Mouse (Mus musculus) adrenal gland, postnatal 4 days (tissue): ENCODE data around the gene Cuta. TPM values are rescaled to one million over a fixed set of nuclear protein-coding genes. Genes with fewer than 3 reads are reported as not detected.
"Not testable (repeated sequence)": the region's sequence is repeated elsewhere in the genome, so short reads cannot be mapped to it uniquely, and the experiment has no call there.

Experiments
- DNase-seq, 2 experiments: peaks; one replicate each; pipeline ENCODE4 v3.0.0; 2021 to 2022; ENCODE audit warnings: low spot score in 2 of 2, mixed read lengths in 2 of 2
- total RNA-seq, 2 experiments: library from RNA; stranded (reverse); gene quantifications; 2 replicates each; pipeline ENCODE4 v1.2.3; 2021

Gene Cuta
- total RNA-seq, 2 experiments from 2014 or later: 127 to 132 TPM

DNA sequence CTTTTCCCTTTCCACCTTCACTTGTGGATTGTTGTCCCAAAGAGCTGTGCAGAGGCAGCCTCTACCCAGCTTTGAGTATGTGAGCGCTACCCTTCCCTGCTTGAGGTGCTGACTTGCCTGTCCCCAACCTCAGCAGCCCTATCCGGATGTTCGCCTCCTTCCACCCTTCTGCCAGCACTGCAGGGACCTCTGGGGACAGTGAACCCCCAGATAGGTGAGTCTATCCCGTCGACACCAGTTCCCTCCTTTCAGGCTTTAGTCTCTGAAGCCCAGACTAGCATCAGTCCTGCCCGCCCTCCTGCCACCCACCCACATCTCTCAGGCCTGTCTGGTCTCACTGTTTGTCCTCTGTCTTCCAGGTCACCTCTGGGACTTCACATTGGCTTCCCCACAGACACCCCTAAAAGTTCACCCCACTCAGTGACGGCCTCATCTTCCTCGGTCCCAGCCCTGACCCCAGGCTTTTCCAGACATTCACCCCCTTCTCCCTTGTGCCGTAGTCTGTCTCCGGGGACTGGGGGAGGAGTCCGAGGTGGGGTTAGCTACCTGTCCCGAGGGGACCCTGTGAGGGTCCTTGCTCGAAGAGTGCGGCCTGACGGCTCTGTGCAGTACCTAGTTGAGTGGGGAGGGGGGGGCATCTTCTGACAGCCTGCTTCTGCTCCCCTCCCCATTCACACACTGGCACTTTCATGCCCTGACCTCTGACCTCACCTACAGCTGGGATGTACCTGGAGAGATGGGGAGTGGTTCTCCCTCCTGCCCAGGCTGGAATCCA, 2.3 kb downstream of the Cuta start:
- DNase-seq: no peak

DNA sequence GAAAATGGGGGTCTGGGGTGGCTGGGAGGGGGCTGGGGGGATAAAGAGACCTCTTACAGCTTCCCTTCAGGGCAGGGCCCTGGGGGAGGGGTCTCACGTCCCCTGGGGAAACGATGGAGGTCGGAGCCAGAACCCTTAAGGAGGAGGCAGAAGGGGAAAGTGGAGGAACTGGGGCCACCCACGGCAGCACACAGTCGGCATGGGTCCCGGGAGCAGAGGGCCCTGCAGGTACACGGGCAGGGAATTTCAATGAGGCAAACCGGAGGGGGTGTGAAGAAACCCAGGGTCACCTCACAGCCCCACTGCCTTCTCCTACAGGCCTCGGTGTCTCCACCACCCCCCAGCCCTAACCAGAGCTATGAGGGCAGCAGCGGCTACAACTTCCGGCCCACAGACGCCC, 2.9 kb downstream of the Cuta start:
- no peak for DNase-seq

DNA sequence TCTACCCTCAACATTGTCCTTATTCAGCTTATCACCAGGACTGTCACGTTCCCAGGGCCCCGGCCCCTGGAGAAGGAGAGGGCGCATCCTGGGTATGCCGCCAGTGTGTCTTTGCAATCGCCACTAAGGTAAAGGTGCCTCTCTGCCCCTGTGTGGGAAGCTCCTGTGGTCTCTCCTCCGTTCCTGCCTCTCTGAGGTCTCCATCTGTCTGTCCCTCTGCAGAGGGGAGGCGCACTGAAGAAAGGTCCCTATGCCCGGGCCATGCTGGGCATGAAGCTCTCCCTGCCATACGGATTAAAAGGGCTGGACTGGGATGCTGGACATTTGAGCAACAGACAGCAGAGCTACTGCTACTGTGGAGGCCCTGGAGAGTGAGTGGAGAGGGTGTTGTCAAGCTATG, 4.3 kb downstream of the Cuta start:
- DNase-seq: no peak

DNA sequence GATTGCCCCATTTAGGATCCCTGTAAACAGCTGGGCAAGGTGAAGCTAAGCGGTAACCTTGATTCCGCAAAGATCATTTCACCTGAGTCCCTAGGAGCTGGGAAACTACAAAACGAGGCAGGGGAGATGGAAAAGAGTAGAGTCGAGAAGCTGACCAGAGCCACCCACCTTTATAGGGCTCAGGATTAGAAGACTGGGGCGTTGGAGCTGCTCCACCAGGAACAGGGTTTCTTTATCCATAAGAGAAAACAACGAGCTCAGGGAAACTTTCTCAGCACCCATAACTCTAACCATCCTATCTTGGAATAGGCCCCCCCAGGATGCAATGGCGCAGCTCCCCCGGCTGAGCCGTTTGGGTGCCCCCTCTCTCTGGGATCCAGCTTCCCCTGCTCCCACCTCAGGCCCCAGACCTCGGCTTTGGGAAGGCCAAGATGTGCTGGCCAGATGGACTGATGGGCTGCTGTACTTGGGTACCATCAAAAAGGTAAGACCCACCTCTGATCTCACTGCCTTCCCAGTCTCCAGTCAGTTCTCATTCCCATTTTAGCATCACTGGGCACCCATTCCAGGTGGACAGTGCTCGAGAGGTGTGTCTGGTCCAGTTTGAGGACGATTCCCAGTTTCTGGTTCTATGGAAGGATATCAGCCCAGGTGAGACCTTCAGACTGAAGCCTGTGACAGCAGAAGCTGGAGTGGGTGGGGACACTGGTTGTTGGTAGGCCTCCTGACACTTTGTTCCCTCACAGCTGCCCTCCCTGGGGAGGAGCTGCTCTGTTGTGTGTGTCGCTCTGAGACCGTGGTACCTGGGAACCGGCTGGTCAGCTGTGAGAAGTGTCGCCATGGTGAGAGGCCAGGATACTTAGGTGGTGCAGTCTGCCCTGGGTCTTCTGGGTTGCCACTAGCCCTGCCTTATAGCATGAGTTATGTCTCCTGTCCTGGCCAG, 5.2 kb downstream of the Cuta start:
- no peak for DNase-seq

DNA sequence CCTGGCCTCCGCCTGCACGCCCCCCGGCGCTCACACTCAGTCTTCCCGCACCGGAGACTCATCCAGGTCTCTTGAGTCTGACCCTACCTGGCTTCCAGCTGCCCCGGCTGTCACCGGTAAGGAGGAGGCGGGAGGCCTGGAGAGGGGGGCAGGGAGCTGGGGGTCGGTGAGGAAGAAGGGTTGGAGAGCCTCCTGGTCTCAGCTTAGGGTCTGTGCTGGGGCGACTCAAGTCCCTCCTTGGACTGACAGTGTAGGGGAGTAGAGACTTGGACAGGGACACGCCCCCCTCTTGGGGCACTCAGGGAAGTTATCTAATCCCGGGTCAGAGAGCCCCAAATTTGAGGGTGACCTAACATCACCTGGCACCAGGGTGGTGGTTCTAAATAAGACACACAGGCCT, 6.0 kb downstream of the Cuta start:
- no peak for DNase-seq

DNA sequence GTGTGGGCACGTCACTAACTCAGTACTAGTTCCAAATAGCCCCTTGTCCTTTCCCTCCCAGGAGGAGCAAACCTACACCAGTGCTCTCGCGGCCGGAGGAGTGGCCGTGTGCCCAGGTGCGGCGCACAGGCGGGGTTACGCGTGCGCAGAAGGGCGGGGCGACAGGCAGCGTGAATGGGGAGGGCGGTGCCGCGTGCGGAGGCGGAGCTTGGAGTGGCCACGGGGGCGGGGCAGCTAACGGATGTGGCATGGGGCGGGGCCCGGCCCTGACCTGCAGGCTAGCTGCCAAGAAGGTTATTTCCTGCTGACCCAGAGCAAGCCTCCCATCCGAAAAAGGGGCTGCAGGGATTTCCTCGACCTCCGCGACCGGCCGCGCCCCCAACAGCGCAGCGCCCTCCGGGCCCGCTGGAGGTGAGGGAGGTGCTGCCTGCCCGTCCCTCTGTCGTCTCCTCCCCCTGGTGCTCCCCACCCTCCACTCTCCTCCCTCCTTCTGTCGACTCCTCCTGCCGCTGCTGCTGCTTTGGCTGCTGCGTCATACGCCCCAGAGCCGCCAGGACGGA, 6.5 kb downstream of the Cuta start, which contains the start of gene Phf1:
Phf1 (plus strand) TSS at position 214 of the 560 bp plus-strand sequence.
- DNase-seq: peak; percentile 97 to 98

DNA sequence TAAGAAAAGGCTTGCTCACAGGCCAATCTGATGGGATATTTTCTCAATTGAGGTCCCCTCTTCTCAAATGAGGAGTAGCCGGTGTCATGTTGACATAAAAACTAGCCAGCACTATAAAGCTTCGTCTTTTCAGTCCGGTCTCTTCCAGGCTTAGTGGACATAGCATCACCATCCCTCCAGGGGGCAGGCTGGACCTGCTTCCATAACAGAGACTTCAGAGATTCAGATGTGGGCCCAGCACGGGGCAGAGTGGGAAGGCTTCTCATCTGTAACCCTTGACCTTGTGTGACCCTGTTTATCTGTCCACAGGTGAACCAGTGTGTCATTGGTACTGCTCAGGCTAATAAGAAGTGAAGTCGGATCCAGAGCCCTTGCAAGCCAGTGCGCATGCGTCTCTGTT, 7.6 kb downstream of the Cuta start:
- DNase-seq: not testable (repeated sequence)

DNA sequence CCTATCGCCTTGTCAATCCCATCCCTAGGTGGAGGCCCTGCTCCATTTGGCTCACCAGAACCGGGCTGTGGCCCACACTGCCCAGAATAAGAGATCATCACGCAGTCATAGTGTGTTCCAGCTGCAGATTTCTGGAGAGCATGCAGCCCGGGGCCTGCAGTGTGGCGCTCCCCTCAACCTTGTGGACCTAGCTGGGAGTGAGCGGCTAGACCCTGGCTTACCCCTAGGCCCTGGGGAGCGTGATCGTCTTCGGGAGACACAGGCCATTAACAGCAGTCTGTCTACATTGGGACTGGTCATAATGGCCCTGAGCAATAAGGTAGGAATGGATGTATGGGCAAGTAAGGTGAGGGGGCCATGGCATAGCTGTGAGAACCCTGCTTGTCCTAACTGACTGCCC, 14.0 kb downstream of the Cuta start:
- DNase-seq: not testable (repeated sequence)

DNA sequence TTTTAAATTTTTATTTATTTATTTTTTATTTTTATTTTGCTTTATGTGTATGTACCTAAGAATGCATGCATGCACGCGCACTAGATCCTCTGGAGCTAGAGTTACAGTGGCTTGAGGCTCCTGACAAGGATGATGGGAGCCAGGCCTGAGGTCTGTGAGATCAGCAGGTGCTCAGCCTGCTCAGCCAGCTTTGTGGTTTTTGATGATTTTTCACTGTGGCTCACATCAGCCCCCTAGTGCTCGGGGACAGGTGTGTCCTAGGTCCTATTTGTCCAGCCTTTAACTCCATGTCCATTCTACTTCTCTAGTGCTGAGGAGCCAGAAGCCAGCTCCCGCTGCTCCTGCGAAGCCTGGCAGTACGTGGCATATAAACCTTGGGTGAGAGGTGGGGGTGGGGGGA, 17.0 kb downstream of the Cuta start:
- DNase-seq: not testable (repeated sequence)

DNA sequence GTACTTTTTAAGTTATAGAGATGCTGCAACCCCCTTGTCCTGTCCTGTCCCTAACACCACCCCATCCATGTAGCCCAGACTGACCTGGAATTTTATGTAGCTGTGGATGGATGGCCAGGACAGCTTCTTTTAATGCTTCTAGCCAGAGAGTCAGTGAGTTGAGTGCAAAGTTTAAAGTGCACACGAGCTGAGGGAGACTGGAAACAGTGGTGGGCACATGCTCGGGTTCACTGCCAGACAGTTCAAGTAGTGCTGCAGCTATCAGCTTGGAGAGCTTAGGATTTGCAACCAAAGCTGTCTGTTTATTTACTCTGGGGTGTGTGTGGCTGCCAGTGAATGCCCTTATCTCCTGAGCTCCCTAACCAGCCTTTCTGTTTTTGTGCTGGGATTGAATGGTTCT, 19.9 kb downstream of the Cuta start:
- not testable (repeated sequence) for DNase-seq

DNA sequence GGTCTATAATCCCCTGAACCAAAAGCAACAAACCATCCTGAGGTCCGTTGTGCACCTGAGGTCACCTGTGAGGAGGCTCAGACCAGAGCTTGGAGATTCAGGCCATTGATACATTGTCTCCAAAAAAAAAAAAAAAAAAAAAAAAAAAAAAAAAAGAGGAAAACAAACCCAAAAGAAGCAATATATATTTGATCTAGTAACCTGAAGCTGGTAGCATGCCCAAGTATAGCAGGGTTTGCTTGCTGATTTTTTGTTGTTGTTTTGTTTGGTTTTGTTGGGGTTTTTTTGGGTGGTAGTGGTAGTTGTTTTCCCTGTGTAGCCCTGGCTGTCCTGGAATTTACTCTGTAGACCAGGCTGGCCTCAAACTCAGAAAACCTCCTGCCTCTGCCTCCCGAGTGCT, 21.0 kb downstream of the Cuta start:
- DNase-seq: no peak

DNA sequence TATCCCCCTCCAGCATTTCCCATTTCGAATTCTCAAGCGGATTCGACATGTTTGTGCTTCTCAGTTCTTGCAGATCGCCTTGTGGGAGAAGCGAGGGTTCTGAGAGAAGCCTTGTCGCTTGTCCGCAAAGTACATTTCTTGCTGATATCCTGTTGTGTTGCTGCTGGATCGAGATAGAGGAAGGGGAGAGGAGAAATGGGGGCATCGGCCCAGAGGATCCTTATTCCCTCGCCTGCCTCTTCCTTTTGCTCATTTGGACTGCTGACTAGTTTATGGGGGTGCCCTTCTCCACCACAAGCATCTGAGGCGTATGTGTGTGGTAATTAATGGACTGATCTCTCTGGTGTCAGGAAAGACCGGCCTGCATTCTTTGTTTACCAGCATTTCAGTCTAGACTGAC, 21.8 kb downstream of the Cuta start:
- not testable (repeated sequence) for DNase-seq

DNA sequence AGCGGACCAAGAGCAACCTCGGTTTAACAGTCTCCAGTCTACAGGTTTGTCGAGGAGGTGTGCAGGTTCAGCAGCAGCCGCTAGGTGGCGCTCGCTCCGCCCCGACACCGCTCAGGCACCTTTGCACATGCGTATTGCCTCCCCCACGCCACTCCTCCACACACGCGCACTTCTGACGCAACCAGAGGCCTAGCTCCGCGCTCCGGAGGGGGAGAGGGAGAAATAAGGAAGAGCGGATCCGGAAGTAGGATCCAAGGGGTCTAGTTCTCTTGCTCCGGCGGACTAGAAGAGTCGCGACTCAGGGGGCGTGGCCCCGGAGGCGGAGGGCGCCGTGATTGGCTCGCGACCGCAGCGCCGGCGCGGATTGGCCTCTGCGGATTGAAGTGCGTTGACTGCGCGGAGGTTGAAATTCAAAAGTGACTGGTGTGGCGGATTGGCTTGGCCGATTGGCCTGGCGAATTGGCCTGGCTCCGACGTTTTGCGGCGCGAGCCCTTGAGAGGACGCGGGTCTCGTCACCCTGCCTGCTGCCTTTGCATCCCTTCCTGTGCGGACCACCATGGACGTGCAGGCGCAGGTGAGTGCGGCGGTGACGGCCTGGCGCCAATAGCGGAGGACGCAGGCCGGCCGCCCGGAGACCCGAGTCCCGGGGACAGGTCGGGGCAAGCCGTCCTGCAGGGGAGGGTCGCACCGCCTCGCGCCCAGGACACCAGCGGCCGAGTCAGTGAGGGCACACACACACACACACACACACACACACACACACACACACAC, 22.5 kb downstream of the Cuta start, which contains the start of gene Kifc5b:
Kifc5b (plus strand) TSS at position 381 of the 772 bp plus-strand sequence.
- DNase-seq: peak; percentile 95 to 99

DNA sequence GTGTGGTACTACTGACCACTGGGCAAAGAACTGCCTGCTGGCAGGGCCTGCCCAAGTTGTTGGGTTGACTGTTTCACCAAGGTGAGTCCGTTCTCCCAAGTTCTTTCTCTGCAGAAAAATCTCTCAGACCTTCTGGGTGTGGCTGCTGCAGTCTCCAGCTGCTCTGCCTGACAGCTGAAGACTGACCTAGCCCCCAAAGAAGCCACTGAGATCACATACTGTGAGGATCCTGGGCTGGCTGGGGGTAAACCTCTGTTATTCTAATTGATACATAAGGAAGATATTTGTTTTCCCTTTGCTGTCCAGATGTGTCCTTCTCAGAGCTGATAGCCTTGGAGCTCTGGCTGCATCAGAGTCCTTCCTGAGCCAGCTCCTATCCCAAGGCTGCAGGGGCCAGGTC, 24.1 kb downstream of the Cuta start:
- no peak for DNase-seq

DNA sequence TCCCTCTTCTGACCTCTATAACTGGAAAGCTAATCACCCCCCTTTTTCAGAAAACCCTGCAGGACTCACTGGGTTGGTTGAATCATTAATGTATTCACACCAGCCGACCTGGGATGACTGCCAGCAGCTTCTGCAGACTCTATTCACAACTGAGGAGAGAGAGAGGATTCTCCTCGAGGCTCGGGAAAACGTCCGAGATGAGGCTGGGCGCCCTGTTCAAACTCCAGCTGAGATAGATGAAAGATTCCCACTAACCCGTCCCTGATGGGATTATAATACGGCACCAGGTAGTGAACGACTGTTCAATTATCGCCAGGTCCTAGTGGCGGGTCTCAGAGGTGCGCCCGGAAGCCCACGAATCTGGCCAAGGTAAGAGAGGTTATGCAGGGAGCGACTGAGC, 31.9 kb downstream of the Cuta start:
- not testable (repeated sequence) for DNase-seq

DNA sequence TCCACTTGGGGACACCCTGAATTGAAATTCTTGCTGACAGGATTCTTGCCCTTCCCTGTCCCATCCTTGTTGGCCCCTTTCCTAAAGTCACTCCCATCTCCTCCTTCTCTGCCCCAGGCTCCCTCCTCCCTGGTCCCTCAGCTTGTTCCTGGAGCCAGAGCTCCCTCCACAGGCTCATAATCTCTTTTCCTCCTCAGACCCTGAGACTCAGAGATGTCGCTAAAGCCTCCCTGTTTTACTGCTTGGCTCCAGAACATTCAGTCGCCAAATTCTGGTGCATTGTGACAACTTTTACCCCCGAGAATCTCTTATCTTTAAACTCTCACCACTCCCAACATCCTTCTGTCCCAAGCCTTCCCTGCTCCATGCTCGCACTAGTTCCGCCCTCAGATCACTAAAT, 35.0 kb downstream of the Cuta start:
- DNase-seq: no peak

DNA sequence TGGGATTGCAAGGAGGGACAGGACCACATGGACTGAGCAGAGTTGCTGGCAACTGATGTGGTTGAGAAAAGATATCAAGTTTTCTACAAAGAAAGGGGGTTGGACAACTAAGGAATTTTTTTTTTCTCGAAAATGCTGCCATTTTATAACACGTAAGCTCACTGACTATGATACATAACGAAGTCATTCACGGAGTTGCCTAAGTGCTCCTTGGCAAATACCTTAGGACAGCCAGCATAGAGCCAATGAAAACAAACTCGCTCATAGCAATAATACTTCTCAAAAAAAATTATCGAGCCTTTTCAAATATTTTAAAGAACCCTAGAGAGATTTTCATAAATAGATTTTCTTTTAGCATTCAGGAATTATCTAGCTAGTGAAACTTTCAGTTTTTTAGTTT, 38.5 kb downstream of the Cuta start:
- no peak for DNase-seq

DNA sequence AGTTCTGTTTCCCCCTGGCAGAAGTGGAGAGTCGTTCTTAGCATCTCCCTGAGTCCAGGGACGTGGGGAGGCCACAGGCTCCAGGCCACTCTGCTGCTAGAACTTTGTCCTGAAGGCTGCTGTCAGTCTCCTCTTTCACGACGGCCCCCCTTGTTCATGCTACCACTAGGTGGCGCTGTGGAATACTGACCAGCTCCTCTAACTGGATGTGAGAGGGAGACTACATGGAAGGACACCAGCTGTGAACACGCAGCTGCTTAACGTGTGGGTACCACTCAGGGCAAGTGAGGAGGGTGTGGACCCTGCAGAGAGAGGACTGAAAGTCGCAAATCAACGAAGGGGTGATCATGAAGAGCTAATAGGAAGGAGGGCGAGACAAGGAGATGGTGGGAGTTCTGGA, 43.8 kb downstream of the Cuta start:
- peak; percentile 22 to 62 for DNase-seq

DNA sequence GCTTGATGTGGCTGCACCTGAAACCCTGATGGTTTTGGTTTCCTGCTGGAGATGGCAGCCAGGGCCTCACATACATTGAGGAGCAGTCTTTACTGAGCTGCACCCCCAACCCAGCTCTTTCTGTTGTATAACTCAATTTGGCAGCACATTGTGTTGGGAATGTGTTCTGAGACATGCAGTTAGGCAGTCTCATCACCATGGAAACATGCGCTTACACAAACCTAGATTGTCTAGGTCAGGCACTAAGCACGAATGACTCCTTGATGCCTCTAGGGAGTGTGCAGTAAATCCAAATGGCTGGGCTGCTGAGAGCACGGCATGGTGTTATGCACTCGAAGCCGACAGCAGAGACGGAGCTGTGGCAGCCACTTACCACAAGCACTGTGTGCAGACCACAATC, 45.0 kb downstream of the Cuta start:
- DNase-seq: no peak

DNA sequence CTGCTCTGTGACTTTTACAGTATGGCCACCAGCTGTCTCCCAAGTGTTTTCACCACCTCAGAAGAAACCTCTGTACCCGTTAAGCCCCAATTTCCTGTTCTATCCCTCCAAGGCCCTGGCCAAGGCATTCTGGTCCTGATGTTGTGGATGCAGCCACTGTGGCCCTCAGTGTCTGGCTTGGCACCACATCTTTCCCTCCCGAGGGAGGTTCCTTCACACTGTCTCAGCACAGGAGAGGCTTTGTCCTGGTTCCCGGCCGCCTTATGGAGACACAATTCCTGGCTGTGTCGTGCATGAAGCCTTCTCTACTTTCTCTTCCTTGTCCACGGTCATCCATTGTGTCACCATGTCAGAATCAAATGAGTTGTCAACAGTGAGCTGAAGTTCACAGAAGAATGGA, 45.9 kb downstream of the Cuta start:
- no peak for DNase-seq
